Mouse (Mus musculus) myocyte (in vitro differentiated cells): ENCODE results near the gene Schip1. TPM values are rescaled to one million over a fixed set of nuclear protein-coding genes. Genes with fewer than 3 reads are reported as not detected.
A peak's percentile ranks its signal among the peaks of the same experiment; 100 is the strongest.

Source experiments
- H3K27me3 ChIP-seq: one replicate; pipeline ENCODE4 v1.6.1; 2011; ENCODE audit not compliant: control insufficient read depth, insufficient read depth, insufficient read length
- H3K36me3 ChIP-seq: one replicate; pipeline ENCODE4 v1.6.1; 2011; ENCODE audit not compliant: control insufficient read depth, insufficient read depth
- H3K4me2 ChIP-seq: one replicate; pipeline ENCODE4 v1.6.1; 2011; ENCODE audit warnings: low read depth, control low read depth
- H3K4me3 ChIP-seq: one replicate; pipeline ENCODE4 v1.5.1; 2011; ENCODE audit warnings: mild to moderate bottlenecking, control low read depth, moderate library complexity
- H3K79me2 ChIP-seq: one replicate; pipeline ENCODE4 v1.6.1; 2011; ENCODE audit not compliant: control insufficient read depth, insufficient read depth
- H3ac ChIP-seq: one replicate; pipeline ENCODE4 v1.6.1; 2011; ENCODE audit not compliant: control insufficient read depth, insufficient read length
- CEBPB ChIP-seq: IDR thresholded peaks from 2 replicates; pipeline ENCODE4 v1.6.1; 2011; ENCODE audit warnings: mild to moderate bottlenecking, moderate library complexity; ENCODE audit not compliant: poor library complexity, insufficient read depth, severe bottlenecking
- E2F4 ChIP-seq: IDR thresholded peaks from one replicate; pipeline ENCODE4 v1.6.1; 2011; ENCODE audit warnings: mild to moderate bottlenecking, control low read depth, moderate library complexity; ENCODE audit not compliant: insufficient read depth
- MAX ChIP-seq: IDR thresholded peaks from one replicate; pipeline ENCODE4 v1.6.1; 2011; ENCODE audit warnings: low read depth, mild to moderate bottlenecking, control low read depth
- MYOD1 ChIP-seq, 3 experiments: IDR thresholded peaks; one replicate each; pipeline ENCODE4 v1.6.1; 2011; ENCODE audit warnings: control low read depth in 2 of 3, low read depth in 2 of 3, mild to moderate bottlenecking in 2 of 3, moderate library complexity in 1 of 3; ENCODE audit not compliant: insufficient read length in 2 of 3, control insufficient read depth in 1 of 3
- MYOG ChIP-seq, 3 experiments: IDR thresholded peaks; one replicate each; pipeline ENCODE4 v1.6.1; 2011; ENCODE audit warnings: control low read depth in 2 of 3, low read depth in 2 of 3, mild to moderate bottlenecking in 2 of 3; ENCODE audit not compliant: insufficient read length in 2 of 3, control insufficient read depth in 1 of 3, insufficient read depth in 1 of 3
- POLR2A ChIP-seq: IDR thresholded peaks from one replicate; pipeline ENCODE4 v1.6.1; 2011; ENCODE audit warnings: low read depth, mild to moderate bottlenecking, control low read depth, moderate library complexity; ENCODE audit not compliant: insufficient read length
- POLR2AphosphoS2 ChIP-seq: IDR thresholded peaks from one replicate; pipeline ENCODE4 v1.6.1; 2011; ENCODE audit warnings: low read depth, control low read depth; ENCODE audit not compliant: insufficient read length
- REST ChIP-seq: IDR thresholded peaks from one replicate; pipeline ENCODE4 v1.6.1; 2011; ENCODE audit warnings: mild to moderate bottlenecking, control low read depth, moderate library complexity; ENCODE audit not compliant: insufficient read depth, insufficient read length
- SRF ChIP-seq: IDR thresholded peaks from one replicate; pipeline ENCODE4 v1.6.1; 2011; ENCODE audit warnings: low read depth; ENCODE audit not compliant: control insufficient read depth, insufficient read length
- TCF12 ChIP-seq: IDR thresholded peaks from one replicate; pipeline ENCODE4 v1.6.1; 2011; ENCODE audit warnings: mild to moderate bottlenecking, control low read depth; ENCODE audit not compliant: poor library complexity, insufficient read depth, severe bottlenecking
- TCF3 ChIP-seq: IDR thresholded peaks from one replicate; pipeline ENCODE4 v1.6.1; 2011; ENCODE audit warnings: low read depth, control low read depth; ENCODE audit not compliant: insufficient read length
- USF1 ChIP-seq: IDR thresholded peaks from one replicate; pipeline ENCODE4 v1.6.1; 2011; ENCODE audit warnings: low read depth, mild to moderate bottlenecking, control low read depth, moderate library complexity
- polyA plus RNA-seq: library from polyadenylated mRNA; unstranded; fragments of >200 nt; fragmentation: generic; extraction: Trizol; gene quantifications from one replicate; pipeline ENCODE4 v1.2.1, GENCODE M21; 2012; ENCODE audit warnings: missing spikeins

Gene Schip1
- polyA plus RNA-seq, 1 experiment: 23.3 TPM

DNA sequence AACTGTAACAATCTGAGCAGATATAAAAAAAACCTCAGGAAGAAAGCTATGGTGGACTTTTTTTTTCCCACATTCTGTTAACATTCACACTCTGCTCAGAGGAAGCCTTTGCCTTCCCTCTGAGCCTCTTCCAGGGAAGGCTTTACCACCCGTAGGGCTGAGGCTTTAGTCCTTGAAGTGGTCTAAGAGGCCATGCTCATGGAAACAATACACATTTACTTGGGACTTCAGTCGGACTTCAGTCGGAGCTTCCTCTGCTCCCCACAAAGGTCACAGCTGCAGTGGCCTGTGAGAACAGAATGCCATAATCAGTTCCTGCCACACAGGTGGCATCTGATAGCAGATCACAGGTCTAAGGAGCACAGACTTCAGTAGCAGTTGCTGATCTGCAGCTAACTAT lies 471.5 kb downstream of the Schip1 start:
- TF ChIP-seq POLR2AphosphoS2: no peak
- no peak for TF ChIP-seq MAX
- no peak for TF ChIP-seq MYOD1 (IDR thresholded peaks at IDR 0.05; ENCODE audit: control insufficient read depth in 1 of 3, insufficient read length in 2 of 3, low read depth in 2 of 3)
- TF ChIP-seq MYOG (IDR thresholded peaks at IDR 0.05; ENCODE audit: control insufficient read depth in 1 of 3, insufficient read depth in 1 of 3, insufficient read length in 2 of 3, low read depth in 2 of 3): no peak
- TF ChIP-seq POLR2A: no peak
- no peak for TF ChIP-seq E2F4
- no peak for TF ChIP-seq TCF3
- no peak for TF ChIP-seq SRF
- no peak for TF ChIP-seq USF1
- H3K79me2 ChIP-seq: peaks cover 37% of the 10 kb centered on the region
- H3K4me2 ChIP-seq: no peak overlapping the region

GRCm38 (mm10) chr3:68541688-68542087 lies 477.1 kb downstream of the Schip1 start:
- Histone ChIP-seq H3K4me2 (no peak overlapping the region), H3K27me3 (no peaks in the 10 kb centered on the region), H3K4me3 (no peak overlapping the region), H3ac (no peak overlapping the region), H3K79me2 (peaks cover 33% of the 10 kb centered on the region), H3K36me3 (no peaks in the 10 kb centered on the region)
- no peak for TF ChIP-seq REST

More for the DNA sequence above, 471.5 kb downstream of the Schip1 start:
- Histone ChIP-seq H3K27me3 (no peaks in the 10 kb centered on the region), H3K4me3 (no peak overlapping the region), H3K36me3 (no peaks in the 10 kb centered on the region), H3ac (no peak overlapping the region)

- TF ChIP-seq USF1 (no peak), SRF (peak; percentile 97)
- Histone ChIP-seq H3K27me3 (no peaks in the 10 kb centered on the region), H3ac (no peak overlapping the region), H3K79me2 (peaks cover 33% of the 10 kb centered on the region), H3K36me3 (no peaks in the 10 kb centered on the region), H3K4me2 (peak overlapping the region; percentile 87), H3K4me3 (peak overlapping the region; percentile 8)
These were observed 478.4 kb downstream of the Schip1 start for GRCm38 (mm10) chr3:68542944-68543501.

DNA sequence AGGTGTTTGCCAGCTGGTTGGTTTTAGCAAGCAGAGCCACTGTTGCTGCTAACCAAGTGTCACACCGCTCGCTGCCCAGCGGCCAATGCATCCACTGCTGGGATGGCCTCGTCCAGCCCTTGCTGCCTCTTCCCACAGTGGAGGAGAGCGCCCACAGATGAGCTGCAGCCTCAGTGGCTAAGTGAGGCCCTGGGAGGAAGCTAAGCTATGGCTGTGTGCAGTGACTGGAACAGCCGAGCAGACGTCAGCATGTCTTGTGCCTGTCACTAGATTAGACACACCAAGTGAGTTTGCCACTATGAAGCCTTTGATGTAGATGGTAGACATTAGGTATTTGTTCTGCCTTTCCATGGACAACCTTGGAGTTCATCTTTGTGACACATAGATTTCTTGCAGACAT lies 480.2 kb downstream of the Schip1 start:
- no peak overlapping the region for H3K4me2 ChIP-seq
- no peaks in the 10 kb centered on the region for H3K36me3 ChIP-seq
- TF ChIP-seq MYOD1 (IDR thresholded peaks at IDR 0.05; ENCODE audit: control insufficient read depth in 1 of 3, insufficient read length in 2 of 3, low read depth in 2 of 3): no peak
- TF ChIP-seq MAX: no peak
- no peak for TF ChIP-seq TCF12
- no peaks in the 10 kb centered on the region for H3K27me3 ChIP-seq
- H3K4me3 ChIP-seq: no peak overlapping the region
- H3ac ChIP-seq: no peak overlapping the region
- H3K79me2 ChIP-seq: peaks cover 41% of the 10 kb centered on the region

GRCm38 (mm10) chr3:68545898-68546297 lies 481.3 kb downstream of the Schip1 start:
- no peaks in the 10 kb centered on the region for H3K27me3 ChIP-seq
- no peak for TF ChIP-seq TCF3
- TF ChIP-seq MAX: no peak
- peak in 1 of 3 experiments; percentile 57 for TF ChIP-seq MYOD1 (IDR thresholded peaks at IDR 0.05; ENCODE audit: control insufficient read depth in 1 of 3, insufficient read length in 2 of 3, low read depth in 2 of 3)
- TF ChIP-seq TCF12: no peak
- TF ChIP-seq MYOG (IDR thresholded peaks at IDR 0.05; ENCODE audit: control insufficient read depth in 1 of 3, insufficient read depth in 1 of 3, insufficient read length in 2 of 3, low read depth in 2 of 3): peak in 1 of 3 experiments; percentile 22
- no peak for TF ChIP-seq CEBPB
- no peak for TF ChIP-seq SRF
- TF ChIP-seq E2F4: no peak
- no peak for TF ChIP-seq USF1
- H3ac ChIP-seq: no peak overlapping the region
- peaks cover 44% of the 10 kb centered on the region for H3K79me2 ChIP-seq
- no peak overlapping the region for H3K4me3 ChIP-seq
- no peaks in the 10 kb centered on the region for H3K36me3 ChIP-seq
- no peak overlapping the region for H3K4me2 ChIP-seq

DNA sequence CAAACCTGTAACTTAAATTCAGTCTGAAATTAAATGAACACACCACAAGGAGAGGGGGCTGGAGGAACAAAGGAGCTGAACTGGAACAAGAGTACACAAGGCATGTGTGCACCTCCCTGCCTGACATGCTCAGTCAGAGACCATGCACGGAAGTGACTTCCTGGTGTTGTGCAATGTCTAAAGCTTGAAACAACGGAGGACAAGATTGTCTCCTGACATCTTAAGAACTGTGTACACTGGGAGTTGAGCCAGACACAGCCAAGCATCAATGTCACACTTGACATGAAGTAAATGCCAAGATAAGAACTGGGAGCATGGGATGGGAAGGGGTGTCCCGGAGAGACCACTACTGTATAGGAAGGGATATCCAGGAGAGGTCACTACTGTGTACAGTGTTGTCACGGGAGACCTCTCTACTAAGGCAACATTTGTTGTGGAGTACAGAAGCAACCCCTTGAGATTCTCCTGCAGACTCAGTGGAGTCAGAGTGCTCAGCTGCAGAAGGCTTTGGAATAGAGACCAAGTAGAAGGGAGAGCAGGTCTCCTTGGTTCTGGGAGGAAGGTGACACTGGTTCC lies 490.6 kb downstream of the Schip1 start:
- H3K4me3 ChIP-seq: no peak overlapping the region
- no peaks in the 10 kb centered on the region for H3K27me3 ChIP-seq
- no peak for TF ChIP-seq MYOG (IDR thresholded peaks at IDR 0.05; ENCODE audit: control insufficient read depth in 1 of 3, insufficient read depth in 1 of 3, insufficient read length in 2 of 3, low read depth in 2 of 3)
- H3K36me3 ChIP-seq: no peaks in the 10 kb centered on the region
- no peak overlapping the region for H3ac ChIP-seq
- H3K79me2 ChIP-seq: peaks cover 34% of the 10 kb centered on the region
- no peak overlapping the region for H3K4me2 ChIP-seq
